In the genomic region with DNA sequence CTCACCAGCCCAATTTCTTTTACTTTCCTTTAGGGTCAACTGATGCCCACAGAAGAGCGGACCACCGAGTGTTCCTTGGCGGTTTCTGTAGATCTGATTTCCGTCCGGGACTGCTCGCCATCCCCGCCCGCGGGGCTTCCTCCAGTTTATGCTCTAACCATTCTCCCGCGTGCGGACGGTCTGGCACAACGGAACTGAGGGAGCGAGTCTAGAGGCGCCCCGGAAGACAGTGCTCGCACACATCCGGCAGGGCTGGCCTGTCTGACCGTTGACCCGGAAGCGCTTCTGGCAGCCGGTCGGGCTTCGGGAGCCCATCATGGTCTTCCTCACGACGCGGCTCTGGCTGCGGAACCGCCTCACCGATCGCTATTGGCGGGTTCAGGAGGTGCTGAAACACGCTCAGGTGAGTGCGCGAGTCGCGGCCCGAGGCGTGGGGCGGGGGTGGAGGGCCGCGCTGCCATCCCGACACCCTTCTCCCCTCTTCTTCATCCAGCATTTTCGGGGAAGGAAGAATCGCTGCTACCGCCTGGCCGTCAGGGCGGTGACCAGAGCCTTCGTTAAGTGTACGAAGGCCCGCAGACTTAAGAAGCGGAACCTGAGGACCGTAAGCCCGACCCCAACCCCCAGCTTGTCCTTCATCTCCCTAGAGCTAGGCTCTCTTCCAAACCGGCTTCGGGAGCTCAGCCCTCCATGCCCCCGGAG, we compare ENCODE assay signal across 8 mouse cellular contexts. TPM values are rescaled to one million over a fixed set of nuclear protein-coding genes. Genes with fewer than 3 reads are reported as not detected.
DNase-seq lines count a peak whose midpoint lies in the region; ATAC-seq and TF ChIP-seq lines count a peak whose summit lies in the region.

No protein-coding gene starts in this region.

- peak overlapping the region; percentile 67 for H3K4me2 ChIP-seq in lung, postnatal 0 days (replicated peaks; ENCODE audit: low read depth, low read length)

- no peak for TF ChIP-seq RAD21 in MEL (IDR thresholded peaks at IDR 0.05; ENCODE audit: low read depth, low read length)

- peak overlapping the region; percentile 90 for H3K9ac ChIP-seq in MEL (ENCODE audit: control insufficient read depth, low read depth, low read length, poor library complexity, severe bottlenecking)
- H3K9ac ChIP-seq in lung, postnatal 0 days (replicated peaks; ENCODE audit: low read depth) = peak overlapping the region; percentile 68

- H3K27me3 ChIP-seq in MEL (ENCODE audit: control insufficient read depth in 1 of 2, insufficient read depth in 2 of 2, low read length in 2 of 2) = no peaks in the 10 kb centered on the region
- no peaks in the 10 kb centered on the region; the same call in 1 of the 2 replicates for H3K27me3 ChIP-seq in cerebellum, adult 2 months (ENCODE audit: control insufficient read depth, insufficient read depth, low read length)
- H3K27me3 ChIP-seq in hindbrain, embryonic 10.5 days (ENCODE audit: insufficient read depth, poor library complexity, severe bottlenecking) = no peaks in the 10 kb centered on the region
- no peaks in the 10 kb centered on the region for H3K27me3 ChIP-seq in lung, postnatal 0 days (replicated peaks; ENCODE audit: insufficient read depth, low read length)

- peak; percentile 73 to 75 for TF ChIP-seq POLR2A in MEL (IDR thresholded peaks at IDR 0.05; ENCODE audit: control insufficient read depth in 1 of 2, insufficient read depth in 1 of 2, low read depth in 1 of 2, low read length in 2 of 2, poor library complexity in 1 of 2)
- peak; percentile 84 for TF ChIP-seq POLR2A in cerebellum, adult 2 months (IDR thresholded peaks at IDR 0.05; ENCODE audit: borderline replicate concordance, insufficient read depth, low read length)

- under 1% methylated on average over 58 of the region's 58 CpGs for WGBS in cerebellum, adult 2 months
- under 1% methylated on average over 58 of the region's 58 CpGs for WGBS in hindbrain, embryonic 10.5 days
- WGBS in lung, postnatal 0 days = under 1% methylated on average over 57 of the region's 58 CpGs

- H3K4me3 ChIP-seq in MEL (ENCODE audit: control insufficient read depth in 1 of 2, insufficient read depth in 1 of 2, low read depth in 2 of 2, low read length in 2 of 2) = peak overlapping the region; percentile 77 to 93
- peak overlapping the region; percentile 95 for H3K4me3 ChIP-seq in cerebellum, adult 2 months (replicated peaks; ENCODE audit: insufficient read depth, low read depth, low read length)
- H3K4me3 ChIP-seq in hindbrain, embryonic 10.5 days = peak overlapping the region; percentile 85
- peak overlapping the region; percentile 67 for H3K4me3 ChIP-seq in lung, postnatal 0 days (ENCODE audit: low read depth, low read length)

- peaks cover 5 to 24% of the 10 kb centered on the region in 2 experiments for H3K36me3 ChIP-seq in MEL (ENCODE audit: control insufficient read depth in 1 of 2, insufficient read depth in 2 of 2, low read length in 2 of 2)
- peaks cover 39% of the 10 kb centered on the region for H3K36me3 ChIP-seq in hindbrain, embryonic 10.5 days
- peaks cover 9% of the 10 kb centered on the region; the same call in 1 of the 2 replicates for H3K36me3 ChIP-seq in lung, postnatal 0 days (ENCODE audit: insufficient read depth, low read length)

- H3K79me2 ChIP-seq in MEL (ENCODE audit: control insufficient read depth, insufficient read depth, low read length, poor library complexity) = peaks cover 27% of the 10 kb centered on the region

- DNase-seq in MEL (ENCODE audit: low read depth, low spot score) = peak; percentile 98
- peak; percentile 94 to 98 for DNase-seq in cerebellum, adult 2 months
- DNase-seq in forelimb bud, embryonic 11.5 days (ENCODE audit: low read depth, low spot score) = peak; percentile 95
- DNase-seq in hindbrain, embryonic 10.5 days (ENCODE audit: low spot score) = peak; percentile 96
- DNase-seq in layer of hippocampus, adult 9-11 months = peak; percentile 92
- DNase-seq in lung, postnatal 0 days (ENCODE audit: low spot score) = peak; percentile 94
- peak; percentile 98 for DNase-seq in ovary, postnatal 14 days (ENCODE audit: low spot score)
- DNase-seq in thymus, postnatal 14 days = peak; percentile 97

- TF ChIP-seq EP300 in MEL (IDR thresholded peaks at IDR 0.05; ENCODE audit: low read depth in 1 of 2, low read length in 2 of 2) = peak in 1 of 2 experiments; percentile 38; a peak in 1 of 4 replicates
- TF ChIP-seq EP300 in lung, postnatal 0 days (IDR thresholded peaks at IDR 0.05) = peak; percentile 54; the same call in 1 of the 2 replicates

- ATAC-seq in lung, postnatal 0 days = peak; percentile 99

- peaks cover 11 to 15% of the 10 kb centered on the region in 2 experiments for H3K4me1 ChIP-seq in MEL (ENCODE audit: control insufficient read depth in 1 of 2, insufficient read depth in 2 of 2, low read length in 2 of 2)
- peaks cover 10% of the 10 kb centered on the region for H3K4me1 ChIP-seq in cerebellum, adult 2 months (ENCODE audit: control insufficient read depth, insufficient read depth, low read length)
- peaks cover 23% of the 10 kb centered on the region for H3K4me1 ChIP-seq in hindbrain, embryonic 10.5 days (replicated peaks)
- H3K4me1 ChIP-seq in lung, postnatal 0 days (ENCODE audit: insufficient read depth, low read depth, low read length) = 0 out of 2 replicates have a peak, but pooled peaks cover 5% of the 10 kb centered on the region

- peak overlapping the region; percentile 78 for H3K27ac ChIP-seq in MEL (ENCODE audit: control insufficient read depth, low read depth, low read length)
- H3K27ac ChIP-seq in cerebellum, adult 2 months (ENCODE audit: insufficient read depth, low read length) = peak overlapping the region; percentile 63
- peak overlapping the region; percentile 86 for H3K27ac ChIP-seq in hindbrain, embryonic 10.5 days
- H3K27ac ChIP-seq in lung, postnatal 0 days (ENCODE audit: low read length) = peak overlapping the region; percentile 68

- no peak for TF ChIP-seq CTCF in MEL (IDR thresholded peaks at IDR 0.05 in 2 of 3, conservative IDR thresholded peaks at IDR 0.05 in 1 of 3; ENCODE audit: control insufficient read depth in 1 of 3, insufficient read depth in 1 of 3, low read depth in 2 of 3, low read length in 3 of 3, poor library complexity in 1 of 3, severe bottlenecking in 1 of 3)
- no peak for TF ChIP-seq CTCF in cerebellum, adult 2 months (IDR thresholded peaks at IDR 0.05; ENCODE audit: borderline replicate concordance, insufficient read depth, low read depth, low read length)
- TF ChIP-seq CTCF in lung, postnatal 0 days (IDR thresholded peaks at IDR 0.05) = 0 out of 2 replicates have a peak, but pooled peaks have one; percentile 7

- H3K9me3 ChIP-seq in MEL (replicated peaks; ENCODE audit: insufficient read depth, low read length) = no peaks in the 10 kb centered on the region
- H3K9me3 ChIP-seq in hindbrain, embryonic 10.5 days = no peaks in the 10 kb centered on the region
- H3K9me3 ChIP-seq in lung, postnatal 0 days (ENCODE audit: low read length) = no peaks in the 10 kb centered on the region

TF ChIP-seq in MEL, 35 proteins besides CTCF, POLR2A, EP300 and RAD21 (continues in another document):
- TF ChIP-seq MXI1 (IDR thresholded peaks at IDR 0.05; ENCODE audit: low read depth, low read length) (peak; percentile 89), ETS1 (IDR thresholded peaks at IDR 0.05; ENCODE audit: low read depth, low read length) (peak; percentile 75), RCOR1 (IDR thresholded peaks at IDR 0.05; ENCODE audit: low read depth, low read length) (0 out of 2 replicates have a peak, but pooled peaks have one; percentile 18), GATA1 (IDR thresholded peaks at IDR 0.05; ENCODE audit: low read depth, low read length) (no peak), KAT2A (conservative IDR thresholded peaks at IDR 0.05; ENCODE audit: low read depth, low read length) (peak; percentile 80)

RNA-seq across cellular contexts. Expression of a gene that starts 0.8 kb away (rescaled TPM):
- total RNA-seq in MEL (2012; rRNA removed) = 301 and 346 TPM in 2 replicates
- polyA plus RNA-seq in MEL (2012; ENCODE audit: insufficient read depth in 1 of 2, insufficient read length in 2 of 2, low read depth in 1 of 2, low replicate concordance in 2 of 2, missing spikeins in 1 of 2) = 100 to 1,000 TPM in 1 of 2 experiments, not detected in 1; 336 TPM
- 109 TPM in 2 replicates for polyA plus RNA-seq in cerebellum, adult 2 months (2012; rRNA removed)
- 252 and 253 TPM in 2 replicates for polyA plus RNA-seq in hindbrain, embryonic 10.5 days (2016; fragmentation: Nextera tagmentation; extraction: Ambion mirVana)
- 164 and 186 TPM in 2 replicates for polyA plus RNA-seq in lung, postnatal 0 days (2015; fragmentation: Nextera tagmentation; extraction: Ambion mirVana)

RNA-seq across cellular contexts. Expression of a gene that starts 8.8 kb away (rescaled TPM):
- 38.2 and 46.1 TPM in 2 replicates for total RNA-seq in MEL (2012; rRNA removed)
- polyA plus RNA-seq in MEL (2012; ENCODE audit: insufficient read depth in 1 of 2, insufficient read length in 2 of 2, low read depth in 1 of 2, low replicate concordance in 2 of 2, missing spikeins in 1 of 2) = 100 to 1,000 TPM in 1 of 2 experiments, 10 to 100 TPM in 1; 48.6 to 103 TPM
- 171 and 172 TPM in 2 replicates for polyA plus RNA-seq in cerebellum, adult 2 months (2012; rRNA removed)
- polyA plus RNA-seq in hindbrain, embryonic 10.5 days (2016; fragmentation: Nextera tagmentation; extraction: Ambion mirVana) = 167 and 178 TPM in 2 replicates
- 110 and 122 TPM in 2 replicates for polyA plus RNA-seq in lung, postnatal 0 days (2015; fragmentation: Nextera tagmentation; extraction: Ambion mirVana)

RNA-seq across cellular contexts. Expression of a gene that starts 13.3 kb away (rescaled TPM):
- total RNA-seq in MEL (2012; rRNA removed) = 0.12 TPM in 1 of 2 replicates, not detected in the other
- not detected for polyA plus RNA-seq in MEL (2012; ENCODE audit: insufficient read depth in 1 of 2, insufficient read length in 2 of 2, low read depth in 1 of 2, low replicate concordance in 2 of 2, missing spikeins in 1 of 2)
- 0.13 and 0.16 TPM in 2 replicates for polyA plus RNA-seq in cerebellum, adult 2 months (2012; rRNA removed)
- 0.18 TPM in 1 of 2 replicates, not detected in the other for polyA plus RNA-seq in hindbrain, embryonic 10.5 days (2016; fragmentation: Nextera tagmentation; extraction: Ambion mirVana)
- 6.0 and 6.6 TPM in 2 replicates for polyA plus RNA-seq in lung, postnatal 0 days (2015; fragmentation: Nextera tagmentation; extraction: Ambion mirVana)

RNA-seq across cellular contexts. Expression of a gene that starts 17.8 kb away (rescaled TPM):
- total RNA-seq in MEL (2012; rRNA removed) = 0.10 and 0.19 TPM in 2 replicates
- under 1 TPM in 1 of 2 experiments, not detected in 1; 0.32 TPM for polyA plus RNA-seq in MEL (2012; ENCODE audit: insufficient read depth in 1 of 2, insufficient read length in 2 of 2, low read depth in 1 of 2, low replicate concordance in 2 of 2, missing spikeins in 1 of 2)
- 61.7 and 81.7 TPM in 2 replicates for polyA plus RNA-seq in cerebellum, adult 2 months (2012; rRNA removed)
- 0.31 and 0.67 TPM in 2 replicates for polyA plus RNA-seq in hindbrain, embryonic 10.5 days (2016; fragmentation: Nextera tagmentation; extraction: Ambion mirVana)
- 0.13 and 0.31 TPM in 2 replicates for polyA plus RNA-seq in lung, postnatal 0 days (2015; fragmentation: Nextera tagmentation; extraction: Ambion mirVana)

RNA-seq across cellular contexts. Expression of a gene that starts 27.6 kb away (rescaled TPM):
- total RNA-seq in MEL (2012; rRNA removed) = 153 and 166 TPM in 2 replicates
- polyA plus RNA-seq in MEL (2012; ENCODE audit: insufficient read depth in 1 of 2, insufficient read length in 2 of 2, low read depth in 1 of 2, low replicate concordance in 2 of 2, missing spikeins in 1 of 2) = 100 to 1,000 TPM in 1 of 2 experiments, not detected in 1; 203 TPM
- 155 and 159 TPM in 2 replicates for polyA plus RNA-seq in cerebellum, adult 2 months (2012; rRNA removed)
- polyA plus RNA-seq in hindbrain, embryonic 10.5 days (2016; fragmentation: Nextera tagmentation; extraction: Ambion mirVana) = 171 and 186 TPM in 2 replicates
- 117 and 128 TPM in 2 replicates for polyA plus RNA-seq in lung, postnatal 0 days (2015; fragmentation: Nextera tagmentation; extraction: Ambion mirVana)

Comparison
In these comparisons a context has a peak if more than half of its experiments do, and no peak if none do; other contexts are left out.
1. Peak in every context shown above with its lines: DNase-seq, ATAC-seq, H3K4me3 ChIP-seq and H3K27ac ChIP-seq.